Mouse (Mus musculus) heart, postnatal 0 days (tissue): ENCODE measurements around the gene Zfp280c. TPM values are rescaled to one million over a fixed set of nuclear protein-coding genes. Genes with fewer than 3 reads are reported as not detected.

Source experiments
- ATAC-seq: fragments of 200-750 bp; cut with Nextera tagmentation; 2 replicates; pipeline ENCODE4 v1.8.0; 2017; ENCODE audit warnings: low read depth, moderate number of reproducible peaks, moderate library complexity; ENCODE audit not compliant: insufficient read depth
- DNase-seq: peaks from one replicate; pipeline ENCODE4 v3.0.0-alpha.2; 2016; ENCODE audit warnings: low spot score
- H3K27ac ChIP-seq: fragments of 300-500 bp; sonication (generic); 2 replicates; pipeline ENCODE4 v1.5.1; 2014; ENCODE audit warnings: low read depth, mild to moderate bottlenecking
- H3K27me3 ChIP-seq: fragments of 300-500 bp; sonication (generic); 2 replicates; pipeline ENCODE4 v1.6.1; 2014; ENCODE audit warnings: low read length, mixed read lengths; ENCODE audit not compliant: control insufficient read depth, insufficient read depth
- H3K36me3 ChIP-seq: fragments of 300-500 bp; sonication (generic); replicated peaks from 2 replicates; pipeline ENCODE4 v1.6.1; 2014; ENCODE audit warnings: low read length, mixed read lengths; ENCODE audit not compliant: control insufficient read depth, insufficient read depth
- H3K4me1 ChIP-seq: fragments of 300-500 bp; sonication (generic); 2 replicates; pipeline ENCODE4 v1.6.1; 2014; ENCODE audit warnings: antibody characterized with exemption; ENCODE audit not compliant: control insufficient read depth, insufficient read depth
- H3K4me2 ChIP-seq: fragments of 300-500 bp; sonication (generic); 2 replicates; pipeline ENCODE4 v1.6.1; 2014; ENCODE audit warnings: low read depth, mild to moderate bottlenecking, low read length, moderate library complexity
- H3K4me3 ChIP-seq: fragments of 300-500 bp; sonication (generic); 2 replicates; pipeline ENCODE4 v1.5.1; 2014; ENCODE audit warnings: low read depth, low read length
- H3K9ac ChIP-seq: fragments of 300-500 bp; sonication (generic); replicated peaks from 2 replicates; pipeline ENCODE4 v1.6.1; 2014; ENCODE audit warnings: low read depth, low read length, mixed read lengths
- H3K9me3 ChIP-seq: fragments of 300-500 bp; sonication (generic); replicated peaks from 2 replicates; pipeline ENCODE4 v1.6.1; 2016; ENCODE audit warnings: low read length; ENCODE audit not compliant: control insufficient read depth
- CTCF ChIP-seq: IDR thresholded peaks from 2 replicates; pipeline ENCODE4 v1.5.1; 2016; ENCODE audit warnings: antibody characterized with exemption, control low read depth, low read depth
- EP300 ChIP-seq: IDR thresholded peaks from 2 replicates; pipeline ENCODE4 v1.6.1; 2016; ENCODE audit warnings: antibody characterized with exemption, low read depth
- WGBS: fragments of 180-500 bp; shearing (Covaris S2); extraction: QIAGEN DNeasy Blood & Tissue Kit; methylation state at CpG from one replicate; pipeline ENCODE4 v1.1.7; 2014; 5-methylcytosine and 5-hydroxymethylcytosine counted together
- polyA plus RNA-seq: library from polyadenylated mRNA; unstranded; fragments of >200 nt; fragmentation: Nextera tagmentation; extraction: Ambion mirVana; gene quantifications from 2 replicates; pipeline ENCODE4 v1.2.1, GENCODE M21; 2015
- total RNA-seq: library from RNA; depleted of rRNA; stranded (reverse); fragments of >200 nt; gene quantifications from 2 replicates; pipeline ENCODE4 v1.2.3, GENCODE M21; 2014; ENCODE audit warnings: low replicate concordance

The Zfp280c gene
- total and polyA plus RNA-seq, 2 experiments from 2014 or later = 4.8 to 17.3 TPM

DNA sequence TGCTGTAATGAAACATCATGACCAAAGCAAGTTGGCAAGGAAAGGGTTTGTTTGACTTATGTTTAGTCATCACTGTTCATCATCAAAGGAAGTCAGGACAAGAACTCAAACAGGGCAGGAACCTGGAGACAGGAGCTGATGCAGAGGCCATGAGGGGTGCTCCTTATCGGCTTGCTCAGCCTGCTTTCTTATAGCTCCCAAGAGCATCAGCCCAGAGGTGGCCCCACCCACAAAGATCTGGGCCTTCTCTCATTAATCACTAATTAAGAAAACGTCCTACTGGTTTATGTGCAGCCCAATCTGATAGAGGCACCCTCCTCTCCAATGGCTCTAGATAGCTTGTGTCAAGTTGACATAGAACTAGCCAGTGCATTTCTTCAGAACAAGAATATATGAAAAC lies 10.6 kb upstream of the Zfp280c start:
- 44% methylated on average over 2 of the region's 2 CpGs for WGBS
- Histone ChIP-seq H3K27me3 (no peaks in the 10 kb centered on the region), H3K9ac (no peak overlapping the region), H3K9me3 (no peaks in the 10 kb centered on the region), H3K27ac (no peak overlapping the region), H3K4me2 (no peak overlapping the region), H3K4me1 (no peaks in the 10 kb centered on the region), H3K36me3 (no peaks in the 10 kb centered on the region), H3K4me3 (no peak overlapping the region)
- ATAC-seq (no peak), DNase-seq (no peak)
- TF ChIP-seq EP300 = no peak
- TF ChIP-seq CTCF = no peak

DNA sequence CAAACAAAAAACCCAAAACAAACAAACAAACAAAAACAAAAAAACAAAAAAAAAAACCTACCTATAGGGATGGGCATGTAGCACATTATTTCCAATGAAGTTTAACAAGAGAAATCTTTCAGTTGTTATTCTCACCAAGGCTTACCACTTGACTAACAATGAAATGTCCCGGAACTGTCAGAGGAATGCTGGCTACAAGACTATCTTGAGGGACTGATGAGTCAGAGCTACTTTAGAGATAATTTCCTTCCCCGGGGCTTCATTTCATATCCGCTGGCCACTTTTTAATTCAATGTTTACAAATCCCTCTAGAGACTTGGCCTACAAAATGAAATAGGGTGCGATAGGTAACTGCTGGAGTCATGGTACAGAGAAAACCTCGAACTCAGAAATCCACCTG lies 2.6 kb upstream of the Zfp280c start:
- Histone ChIP-seq H3K4me3 (no peak overlapping the region), H3K27ac (no peak overlapping the region), H3K4me1 (no peaks in the 10 kb centered on the region), H3K4me2 (no peak overlapping the region), H3K9me3 (no peaks in the 10 kb centered on the region), H3K27me3 (no peaks in the 10 kb centered on the region), H3K9ac (no peak overlapping the region), H3K36me3 (no peaks in the 10 kb centered on the region)
- TF ChIP-seq CTCF (no peak), EP300 (no peak)
- 56% methylated on average over 5 of the region's 5 CpGs for WGBS
- ATAC-seq (no peak), DNase-seq (no peak)

DNA sequence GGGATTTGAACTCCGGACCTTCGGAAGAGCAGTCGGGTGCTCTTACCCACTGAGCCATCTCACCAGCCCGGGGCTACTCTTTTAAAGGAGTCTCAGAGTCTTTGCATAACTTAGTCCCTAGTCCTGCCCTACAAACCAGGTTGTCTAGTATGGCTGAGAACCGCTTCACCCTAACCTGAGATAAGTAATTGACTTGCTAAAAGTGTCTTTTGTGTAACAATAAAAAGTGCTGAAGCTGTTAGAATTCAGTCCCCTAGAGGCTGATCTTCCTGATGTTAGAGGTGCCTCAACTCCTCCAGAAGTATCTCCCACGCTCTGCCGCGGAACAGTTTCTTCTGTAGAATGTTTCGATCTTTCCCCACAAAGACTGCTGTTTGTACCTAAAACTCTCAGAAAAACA lies 1.7 kb upstream of the Zfp280c start:
- 84% methylated on average over 8 of the region's 9 CpGs for WGBS
- no peak for ATAC-seq
- DNase-seq = no peak

DNA sequence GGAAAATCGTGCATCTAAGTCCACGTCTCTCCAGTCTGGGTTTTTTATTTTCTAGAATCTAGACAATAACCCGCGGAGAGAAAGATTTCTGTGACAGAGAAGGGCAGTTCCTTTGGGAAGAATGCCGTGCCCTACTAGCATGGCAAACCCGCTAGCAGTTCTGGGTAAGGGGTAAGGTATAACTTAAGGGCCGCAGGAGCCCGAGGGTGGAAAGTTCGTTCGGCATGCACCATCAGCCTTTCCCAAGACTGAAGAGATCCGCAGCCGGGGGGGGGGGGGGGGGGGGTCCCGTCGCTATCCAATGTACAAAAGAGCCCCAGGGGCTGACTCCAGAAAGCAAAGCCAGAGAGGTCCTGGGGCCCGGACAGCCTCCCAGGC lies 594 bp downstream of the Zfp280c start:
- Histone ChIP-seq H3K27ac (peak overlapping the region; percentile 85), H3K4me1 (no peaks in the 10 kb centered on the region), H3K9ac (peak overlapping the region; percentile 65), H3K4me2 (peak overlapping the region; percentile 64), H3K9me3 (no peaks in the 10 kb centered on the region), H3K36me3 (0 out of 2 replicates have a peak, but pooled peaks cover 12% of the 10 kb centered on the region), H3K4me3 (peak overlapping the region; percentile 71), H3K27me3 (no peaks in the 10 kb centered on the region)
- no peak for DNase-seq
- WGBS = 17% methylated on average over 10 of the region's 15 CpGs
- peak; percentile 28 for ATAC-seq
- no peak for TF ChIP-seq CTCF
- TF ChIP-seq EP300 = no peak

More for the DNA sequence above, 1.7 kb upstream of the Zfp280c start:
- Histone ChIP-seq H3K4me2 (no peak overlapping the region), H3K4me1 (no peaks in the 10 kb centered on the region), H3K9me3 (no peaks in the 10 kb centered on the region), H3K4me3 (no peak overlapping the region), H3K27ac (no peak overlapping the region), H3K9ac (no peak overlapping the region), H3K36me3 (0 out of 2 replicates have a peak, but pooled peaks cover 1% of the 10 kb centered on the region), H3K27me3 (no peaks in the 10 kb centered on the region)
- TF ChIP-seq EP300 = no peak
- TF ChIP-seq CTCF = no peak

DNA sequence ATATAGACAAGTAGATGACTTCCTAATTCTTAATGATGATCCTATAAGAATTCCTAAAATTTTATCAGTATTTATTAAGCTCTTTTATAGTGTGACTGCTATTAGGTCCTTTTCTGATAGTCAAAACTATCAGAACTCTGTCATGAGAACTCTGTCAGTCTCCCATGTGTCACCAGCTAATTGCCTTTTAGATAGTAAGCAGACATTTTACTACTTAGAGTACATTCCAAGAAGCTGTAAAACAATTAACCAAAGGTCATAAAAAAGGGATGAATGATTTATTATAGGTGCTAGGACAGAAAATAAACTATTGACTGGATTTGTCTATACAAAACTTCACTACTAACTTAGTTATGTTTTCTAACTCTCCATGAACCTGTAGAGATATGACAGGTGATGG lies 11.0 kb downstream of the Zfp280c start:
- Histone ChIP-seq H3K27ac (no peak overlapping the region), H3K4me1 (no peaks in the 10 kb centered on the region), H3K9me3 (peaks cover 4% of the 10 kb centered on the region; the same call in 1 of the 2 replicates), H3K4me2 (no peak overlapping the region), H3K4me3 (no peak overlapping the region), H3K27me3 (no peaks in the 10 kb centered on the region), H3K9ac (no peak overlapping the region), H3K36me3 (0 out of 2 replicates have a peak, but pooled peaks cover 8% of the 10 kb centered on the region)
- ATAC-seq (no peak), DNase-seq (no peak)
- no peak for TF ChIP-seq CTCF
- no peak for TF ChIP-seq EP300

DNA sequence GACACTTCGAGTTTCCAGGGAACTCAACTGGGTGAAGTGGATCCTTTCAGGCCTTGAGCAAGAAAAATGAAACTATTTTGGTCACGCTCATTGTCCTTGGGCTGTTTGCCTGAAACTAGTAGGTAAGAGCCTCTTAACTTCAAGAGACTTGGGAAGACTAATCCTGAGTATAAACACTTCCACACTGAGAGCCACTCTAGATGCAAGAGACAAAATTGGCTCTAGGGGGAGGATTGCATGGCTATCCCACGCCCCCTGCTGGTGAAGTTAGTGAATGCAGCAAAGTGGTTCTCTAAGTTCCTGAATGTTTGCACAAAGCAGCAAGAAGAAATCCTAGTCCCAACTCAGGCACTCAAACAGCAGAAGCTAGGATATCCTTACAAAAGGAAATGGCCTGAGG lies 62.1 kb downstream of the Zfp280c start:
- Histone ChIP-seq H3K9ac (no peak overlapping the region), H3K9me3 (no peaks in the 10 kb centered on the region), H3K27ac (no peak overlapping the region), H3K4me1 (no peaks in the 10 kb centered on the region), H3K4me3 (no peak overlapping the region), H3K27me3 (no peaks in the 10 kb centered on the region), H3K36me3 (no peaks in the 10 kb centered on the region), H3K4me2 (peak overlapping the region; percentile 30; the same call in 1 of the 2 replicates)
- peak; percentile 82 for TF ChIP-seq CTCF
- no peak for TF ChIP-seq EP300
- DNase-seq = peak; percentile 40
- WGBS = 24% methylated on average over 3 of the region's 3 CpGs
- ATAC-seq = no peak
